Mouse (Mus musculus): ENCODE data around the gene Tsks.

DNA sequence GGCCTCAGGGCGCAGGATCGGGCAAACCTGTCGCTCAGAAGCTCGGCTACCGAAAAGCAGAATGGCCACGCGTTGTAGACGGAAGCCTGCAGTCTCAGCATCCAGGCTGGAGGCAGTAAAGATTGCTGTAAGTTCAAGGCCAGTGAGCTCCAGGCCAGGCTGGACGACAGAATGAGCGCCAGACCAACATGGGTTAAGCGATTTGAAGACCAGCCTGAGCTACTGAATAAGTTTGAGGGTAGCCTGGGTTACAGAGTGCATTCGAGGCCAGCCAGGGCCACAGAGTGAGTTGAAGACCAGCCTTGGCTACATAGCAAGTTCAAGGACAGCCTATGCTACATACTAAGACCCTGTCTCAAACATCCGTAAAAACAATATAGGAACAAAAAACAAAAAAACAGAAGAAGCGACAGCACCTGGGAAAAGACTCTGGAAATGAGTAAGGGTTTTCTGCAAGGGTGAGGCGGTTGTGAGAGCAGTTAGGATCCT lies 55.0 kb downstream of the Tsks start:
- TF ChIP-seq CTCF (IDR thresholded peaks at IDR 0.05; ENCODE audit: low read depth) (no peak), EP300 (optimal IDR thresholded peaks at IDR 0.05) (no peak)

Data from stomach, postnatal 0 days (tissue).